Mouse (Mus musculus) forebrain, embryonic 14.5 days (tissue): Measurements from ENCODE around the gene AU041133. TPM values are rescaled to one million over a fixed set of nuclear protein-coding genes. Genes with fewer than 3 reads are reported as not detected.

Experiments used
- ATAC-seq: fragments of 200-750 bp; cut with Nextera tagmentation; 2 replicates; pipeline ENCODE4 v1.8.0; 2017; ENCODE audit warnings: mild to moderate bottlenecking, moderate library complexity
- DNase-seq: peaks from one replicate; pipeline ENCODE4 v3.0.0-alpha.2; 2015; ENCODE audit warnings: low spot score
- H3K27ac ChIP-seq: fragments of 300-500 bp; sonication (generic); 2 replicates; pipeline ENCODE4 v1.5.1; 2014; ENCODE audit warnings: low read depth, mild to moderate bottlenecking, control low read depth, low read length, moderate library complexity
- H3K27me3 ChIP-seq: fragments of 300-500 bp; sonication (generic); replicated peaks from 2 replicates; pipeline ENCODE4 v1.6.1; 2014; ENCODE audit warnings: low read length, control low read depth, mixed read lengths; ENCODE audit not compliant: control insufficient read depth, insufficient read depth
- H3K36me3 ChIP-seq: fragments of 300-500 bp; sonication (generic); 2 replicates; pipeline ENCODE4 v1.6.1; 2014; ENCODE audit warnings: low read length, control low read depth; ENCODE audit not compliant: control insufficient read depth, insufficient read depth
- H3K4me1 ChIP-seq: fragments of 300-500 bp; sonication (generic); 2 replicates; pipeline ENCODE4 v1.6.1; 2014; ENCODE audit warnings: antibody characterized with exemption, low read length, control low read depth; ENCODE audit not compliant: control insufficient read depth, insufficient read depth
- H3K4me2 ChIP-seq: fragments of 300-500 bp; sonication (generic); 2 replicates; pipeline ENCODE4 v1.6.1; 2014; ENCODE audit warnings: mild to moderate bottlenecking, control low read depth, low read length
- H3K4me3 ChIP-seq: fragments of 300-500 bp; sonication (generic); 2 replicates; pipeline ENCODE4 v1.5.1; 2014; ENCODE audit warnings: low read depth, low read length, control low read depth
- H3K9ac ChIP-seq: fragments of 300-500 bp; sonication (generic); 2 replicates; pipeline ENCODE4 v1.6.1; 2014; ENCODE audit warnings: mild to moderate bottlenecking, low read length, control low read depth, moderate library complexity
- H3K9me3 ChIP-seq: fragments of 300-500 bp; sonication (generic); replicated peaks from 2 replicates; pipeline ENCODE4 v1.6.1; 2016; ENCODE audit warnings: low read length, control low read depth, mixed read lengths; ENCODE audit not compliant: control insufficient read depth
- WGBS: fragments of 180-500 bp; shearing (Covaris S2); extraction: QIAGEN DNeasy Blood & Tissue Kit; methylation state at CpG from one replicate; pipeline ENCODE4 v1.1.7; 2014; 5-methylcytosine and 5-hydroxymethylcytosine counted together
- polyA plus RNA-seq: library from polyadenylated mRNA; unstranded; fragments of >200 nt; fragmentation: Nextera tagmentation; extraction: Ambion mirVana; gene quantifications from 2 replicates; pipeline ENCODE4 v1.2.1, GENCODE M21; 2014

Gene AU041133
- polyA plus RNA-seq, 1 experiment from 2014 or later, result 8.6 TPM

DNA sequence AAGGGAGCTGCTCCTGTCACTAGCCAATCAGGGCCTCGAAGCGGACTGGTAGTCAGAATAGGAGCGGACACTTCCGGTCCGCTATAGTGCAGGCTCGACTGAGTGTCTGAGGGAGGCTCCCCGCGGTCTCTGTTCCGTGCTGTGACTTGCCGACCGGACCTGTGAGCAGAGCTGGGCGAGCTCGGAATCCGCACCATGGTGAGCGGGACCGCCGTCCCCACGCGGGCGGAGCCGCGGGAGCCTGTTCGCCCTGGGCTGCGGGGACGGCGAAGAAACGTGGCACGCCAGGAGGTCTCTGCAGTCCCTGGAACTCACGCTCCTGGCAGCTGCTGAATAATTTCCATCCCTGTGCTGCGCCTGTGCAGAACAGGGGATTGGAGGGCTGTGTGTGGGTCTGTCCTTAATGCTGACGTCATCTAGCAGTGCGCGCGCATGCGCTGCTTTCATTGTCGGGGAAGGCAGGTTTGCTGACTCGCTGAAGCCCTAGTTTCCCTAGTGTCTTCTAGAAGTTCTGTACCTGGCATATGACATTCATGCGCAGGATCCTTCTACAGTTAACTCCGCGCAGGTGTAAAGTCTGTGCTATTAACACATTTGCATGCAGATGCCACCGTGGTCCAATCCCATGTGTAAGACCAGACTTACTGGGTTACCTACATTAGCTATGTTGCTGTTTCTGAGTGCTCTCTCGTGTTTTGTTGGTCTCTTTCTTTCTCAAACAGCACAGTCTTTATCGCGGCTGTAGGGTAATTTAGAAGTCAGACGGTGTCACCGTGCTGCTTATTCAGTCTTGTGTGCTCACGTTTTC is 50.6 kb downstream of the AU041133 start:
- H3K36me3 ChIP-seq, result no peaks in the 10 kb centered on the region
- H3K27me3 ChIP-seq, result no peaks in the 10 kb centered on the region
- peak overlapping the region; percentile 59 for H3K4me3 ChIP-seq
- peak overlapping the region; percentile 96 for H3K27ac ChIP-seq
- DNase-seq, result peak; percentile 98
- peak; percentile 100 for ATAC-seq
- H3K9ac ChIP-seq, result peak overlapping the region; percentile 75
- peaks cover 6% of the 10 kb centered on the region for H3K4me1 ChIP-seq
- peak overlapping the region; percentile 70 for H3K4me2 ChIP-seq
- WGBS, result 6% methylated on average over 47 of the region's 47 CpGs
- 0 out of 2 replicates have a peak, but pooled peaks cover 3% of the 10 kb centered on the region for H3K9me3 ChIP-seq

Other genes with a start within 250 kb of the AU041133 start
- gene Zfp781, start 197.5 kb upstream of the AU041133 start, polyA plus RNA-seq, result 10.4 and 10.9 TPM in 2 replicates
- gene Zfp873, start 79.9 kb upstream of the AU041133 start, polyA plus RNA-seq, result 14.5 and 16.2 TPM in 2 replicates
- gene BC024063, start 44.7 kb upstream of the AU041133 start, polyA plus RNA-seq, result 10.3 and 10.7 TPM in 2 replicates
- 20.0 and 23.8 TPM in 2 replicates for gene Zfp938, start 113.3 kb downstream of the AU041133 start, polyA plus RNA-seq
- gene 4932415D10Rik, start 188.6 kb downstream of the AU041133 start, polyA plus RNA-seq, result not detected in 2 replicates
- gene Gm4924, start 226.2 kb downstream of the AU041133 start, polyA plus RNA-seq, result 7.9 and 8.0 TPM in 2 replicates